ENCODE assay signal across 8 mouse cellular contexts in the genomic region with DNA sequence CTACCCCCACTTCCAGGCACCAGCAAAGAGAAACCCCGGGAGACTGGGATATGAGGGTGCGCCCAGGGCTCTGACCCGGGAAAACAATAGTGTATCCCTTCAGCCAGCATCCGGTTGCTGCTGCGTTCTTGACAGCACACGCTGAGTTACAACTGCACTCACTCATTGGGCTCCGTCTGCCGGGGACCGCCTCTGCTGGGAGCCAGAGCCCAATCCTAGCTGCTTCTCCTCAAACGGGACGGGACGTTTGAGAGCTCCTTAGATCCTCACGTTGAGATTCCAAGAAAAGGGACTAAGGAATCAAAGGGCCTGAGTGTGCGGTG. TPM values are rescaled to one million over a fixed set of nuclear protein-coding genes. Genes with fewer than 3 reads are reported as not detected.
DNase-seq lines count a peak whose midpoint lies in the region; ATAC-seq and TF ChIP-seq lines count a peak whose summit lies in the region.

No protein-coding gene starts in this region.

- peaks cover 11% of the 10 kb centered on the region; the same call in 1 of the 2 replicates for H3K4me1 ChIP-seq in cerebellum, adult 2 months (ENCODE audit: control insufficient read depth, insufficient read depth, low read length)
- peaks cover 8% of the 10 kb centered on the region; the same call in 1 of the 2 replicates for H3K4me1 ChIP-seq in forebrain, postnatal 0 days (ENCODE audit: insufficient read depth)
- H3K4me1 ChIP-seq in hindbrain, embryonic 12.5 days, result peaks cover 18% of the 10 kb centered on the region

- peak overlapping the region; percentile 94 for H3K4me2 ChIP-seq in forebrain, postnatal 0 days (ENCODE audit: low read depth)
- H3K4me2 ChIP-seq in hindbrain, embryonic 12.5 days (replicated peaks), result peak overlapping the region; percentile 83

- H3K27ac ChIP-seq in cerebellum, adult 2 months (ENCODE audit: insufficient read depth, low read length), result peak overlapping the region; percentile 60
- peak overlapping the region; percentile 80 for H3K27ac ChIP-seq in forebrain, postnatal 0 days (ENCODE audit: low read depth, low read length)
- peak overlapping the region; percentile 75 for H3K27ac ChIP-seq in hindbrain, embryonic 12.5 days

- under 1% methylated on average over 14 of the region's 14 CpGs for WGBS in cerebellum, adult 2 months
- under 1% methylated on average over 14 of the region's 14 CpGs for WGBS in forebrain, postnatal 0 days
- WGBS in hindbrain, embryonic 12.5 days, result 0% methylated on average over 14 of the region's 14 CpGs

- no peaks in the 10 kb centered on the region; the same call in 1 of the 2 replicates for H3K36me3 ChIP-seq in forebrain, postnatal 0 days (ENCODE audit: insufficient read depth)
- 0 out of 2 replicates have a peak, but pooled peaks cover 6% of the 10 kb centered on the region for H3K36me3 ChIP-seq in hindbrain, embryonic 12.5 days

- no peak for TF ChIP-seq CTCF in cerebellum, adult 2 months (IDR thresholded peaks at IDR 0.05; ENCODE audit: borderline replicate concordance, insufficient read depth, low read depth, low read length)
- no peak for TF ChIP-seq CTCF in forebrain, postnatal 0 days (IDR thresholded peaks at IDR 0.05; ENCODE audit: low read depth)

- ATAC-seq in forebrain, postnatal 0 days, result peak; percentile 86
- peak; percentile 75 for ATAC-seq in hindbrain, embryonic 12.5 days (ENCODE audit: low FRiP score)

- H3K9me3 ChIP-seq in forebrain, postnatal 0 days (ENCODE audit: low read length), result no peaks in the 10 kb centered on the region
- H3K9me3 ChIP-seq in hindbrain, embryonic 12.5 days (replicated peaks), result no peaks in the 10 kb centered on the region

- DNase-seq in NIH3T3 (ENCODE audit: low read depth), result peak; percentile 89
- peak in 1 of 2 experiments; percentile 64 for DNase-seq in cerebellum, adult 2 months
- peak; percentile 71 for DNase-seq in forebrain, postnatal 0 days
- DNase-seq in layer of hippocampus, postnatal 14 days (ENCODE audit: low spot score in 2 of 2), result peak; percentile 29 to 37
- DNase-seq in lung, postnatal 10 days, result peak; percentile 83
- peak; percentile 59 for DNase-seq in retina, embryonic 14.5 days (ENCODE audit: low spot score)
- no peak for DNase-seq in Muller cell, postnatal 12 days (ENCODE audit: inconsistent ontology term)

- H3K9ac ChIP-seq in forebrain, postnatal 0 days, result peak overlapping the region; percentile 49
- H3K9ac ChIP-seq in hindbrain, embryonic 12.5 days, result peak overlapping the region; percentile 50

- peak overlapping the region; percentile 61 for H3K4me3 ChIP-seq in cerebellum, adult 2 months (replicated peaks; ENCODE audit: insufficient read depth, low read depth, low read length)
- peak overlapping the region; percentile 59 for H3K4me3 ChIP-seq in forebrain, postnatal 0 days (ENCODE audit: low read depth, low read length)
- H3K4me3 ChIP-seq in hindbrain, embryonic 12.5 days, result peak overlapping the region; percentile 46

- TF ChIP-seq POLR2A in cerebellum, adult 2 months (IDR thresholded peaks at IDR 0.05; ENCODE audit: borderline replicate concordance, insufficient read depth, low read length), result no peak

- H3K27me3 ChIP-seq in cerebellum, adult 2 months (ENCODE audit: control insufficient read depth, insufficient read depth, low read length), result no peaks in the 10 kb centered on the region
- H3K27me3 ChIP-seq in forebrain, postnatal 0 days (ENCODE audit: insufficient read depth, low read length), result no peaks in the 10 kb centered on the region
- no peaks in the 10 kb centered on the region for H3K27me3 ChIP-seq in hindbrain, embryonic 12.5 days

RNA-seq across cellular contexts. Expression of a gene that starts 0.5 kb away (rescaled TPM):
- polyA plus RNA-seq in cerebellum, adult 2 months (2012; rRNA removed), result 151 and 160 TPM in 2 replicates
- total RNA-seq in forebrain, postnatal 0 days (2014; rRNA removed), result 30.8 and 41.0 TPM in 2 replicates
- polyA plus RNA-seq in forebrain, postnatal 0 days (2015; fragmentation: Nextera tagmentation; extraction: Ambion mirVana), result 5.2 and 8.7 TPM in 2 replicates
- 7.8 and 10.0 TPM in 2 replicates for polyA plus RNA-seq in hindbrain, embryonic 12.5 days (2016; fragmentation: Nextera tagmentation; extraction: Ambion mirVana)
- total RNA-seq in layer of hippocampus, postnatal 14 days (2021), result 100 to 1,000 TPM; 147 to 154 TPM

Comparison
In these comparisons a context has a peak if more than half of its experiments do, and no peak if none do; other contexts are left out.
1. RNA of a gene that starts 0.5 kb away (polyA plus RNA-seq): 151 to 160 TPM in cerebellum, adult 2 months; 5.2 to 8.7 TPM in forebrain, postnatal 0 days and 7.8 to 10.0 TPM in hindbrain, embryonic 12.5 days; every median in the first group is over 10 times any median in the second.
2. Peak in every context shown above with its lines, with median percentiles within 50 percentile points of each other: H3K27ac ChIP-seq and H3K4me3 ChIP-seq.